Mouse (Mus musculus): ENCODE data around the gene Dgki. TPM values are rescaled to one million over a fixed set of nuclear protein-coding genes. Genes with fewer than 3 reads are reported as not detected.
"Not testable (repeated sequence)": the region's sequence is repeated elsewhere in the genome, so short reads cannot be mapped to it uniquely, and the experiment has no call there.

The Dgki gene
- total RNA-seq, 2 experiments from 2014 or later = 1.4 TPM; not detected in 1

DNA sequence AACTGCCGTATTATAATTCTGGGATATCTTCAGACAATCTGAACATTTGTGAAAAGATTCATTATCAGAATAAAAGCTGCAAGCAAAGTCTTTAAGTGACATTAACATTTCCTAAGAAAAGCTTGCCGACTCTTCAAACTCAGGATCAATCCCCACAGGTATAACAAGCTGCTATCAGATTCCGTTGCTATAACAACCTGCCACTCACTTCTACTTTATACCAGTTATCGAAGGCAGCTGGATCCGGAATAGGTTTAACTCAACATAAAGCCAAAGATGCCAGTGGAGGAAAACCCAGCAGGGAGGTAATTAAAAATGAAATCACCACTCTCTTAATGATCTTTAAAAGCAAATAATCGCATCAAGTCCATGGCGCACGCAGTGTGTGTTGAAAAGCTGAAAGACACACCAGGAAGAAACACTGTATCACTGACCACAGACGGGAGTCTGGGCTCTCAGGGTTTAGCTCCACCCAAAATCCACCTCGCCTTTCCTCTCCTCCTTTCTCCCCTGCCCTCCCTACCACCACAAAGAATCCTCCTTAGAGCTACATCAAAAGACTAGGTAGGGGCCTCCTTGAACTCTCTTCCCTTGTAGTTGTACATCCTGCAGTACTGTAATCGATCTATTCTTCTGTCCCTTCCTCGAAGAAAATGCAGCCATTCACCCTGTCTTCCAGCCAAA lies 128.7 kb downstream of the Dgki start:
- no peak for ATAC-seq (replicated peaks; ENCODE audit: low FRiP score, poor library complexity, severe bottlenecking)

DNA sequence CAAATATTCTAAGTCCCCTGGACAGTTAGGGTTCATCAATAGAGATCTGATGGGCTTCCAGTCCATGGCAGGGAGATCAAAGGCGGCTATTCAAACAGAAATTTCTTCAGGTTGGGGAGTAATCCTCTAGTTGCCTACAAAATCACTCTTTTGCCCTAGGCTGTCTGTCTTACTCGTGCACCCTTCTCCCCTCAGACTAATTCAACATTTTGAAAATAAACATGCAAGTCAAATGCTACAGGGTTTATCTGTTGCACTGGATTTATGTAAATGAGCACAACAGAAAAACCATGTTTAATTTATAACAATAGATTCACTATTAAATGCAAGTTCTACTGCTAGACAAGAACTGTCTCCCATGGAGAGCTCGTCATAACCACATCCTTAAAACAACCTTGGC lies 141.1 kb downstream of the Dgki start:
- ATAC-seq (replicated peaks; ENCODE audit: low FRiP score, poor library complexity, severe bottlenecking) = no peak

DNA sequence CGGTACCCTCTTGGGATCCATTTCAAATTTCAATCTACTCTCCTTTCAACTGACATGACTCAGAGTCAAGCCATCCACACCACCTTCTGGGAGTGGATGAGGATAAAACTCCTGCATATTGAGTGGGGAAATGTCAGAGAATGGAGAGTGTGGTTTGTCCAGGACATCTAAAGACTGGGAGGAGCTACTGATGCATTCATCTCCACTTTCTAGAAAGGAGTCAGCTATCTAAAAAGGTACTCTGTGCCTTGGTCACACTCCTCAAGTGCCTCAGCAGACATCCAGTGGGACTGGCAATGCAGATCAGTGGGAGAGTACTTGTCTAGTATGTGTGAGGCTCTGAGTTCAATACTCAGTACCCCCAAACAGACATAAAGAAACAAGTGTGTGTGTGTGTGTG lies 145.9 kb downstream of the Dgki start:
- no peak for ATAC-seq (replicated peaks; ENCODE audit: low FRiP score, poor library complexity, severe bottlenecking)

DNA sequence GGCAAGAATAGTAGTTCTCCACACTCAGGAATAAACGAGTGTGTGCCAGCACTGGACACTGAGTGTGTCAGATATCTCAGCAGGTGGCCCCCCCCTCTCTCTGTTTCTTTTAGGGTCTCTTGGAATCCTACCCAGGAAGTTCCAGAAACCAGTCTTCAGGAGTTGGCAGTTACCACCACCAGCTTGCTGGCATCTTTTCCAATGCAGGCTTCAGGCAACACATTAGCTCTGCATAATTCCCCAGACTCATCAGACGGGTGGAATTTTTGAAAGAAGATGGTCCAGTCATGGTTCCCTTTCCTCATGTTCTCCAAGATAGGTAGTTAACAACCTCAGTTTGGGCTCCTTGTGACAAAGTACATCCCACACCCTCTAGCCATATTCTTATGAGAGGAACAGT lies 149.5 kb downstream of the Dgki start:
- no peak for ATAC-seq (replicated peaks; ENCODE audit: low FRiP score, poor library complexity, severe bottlenecking)

DNA sequence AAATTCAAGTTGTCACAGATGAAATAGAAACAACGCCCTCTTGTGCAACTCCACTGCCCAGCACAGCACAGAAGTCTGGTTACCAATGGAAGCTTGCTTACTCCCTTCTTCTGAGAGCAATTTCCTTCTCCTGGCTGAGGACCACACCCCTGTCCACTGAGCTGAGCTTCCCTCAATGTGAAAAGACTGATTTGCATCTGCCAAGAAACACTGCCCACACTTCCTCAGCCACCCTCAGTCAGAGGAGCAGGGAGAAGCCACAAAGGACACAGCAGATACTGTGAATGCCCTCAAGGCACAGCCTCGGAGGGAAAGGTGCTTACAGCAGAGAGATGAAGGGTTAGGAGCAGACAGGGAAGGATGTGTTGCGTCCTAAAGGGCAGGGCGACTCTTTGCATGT lies 149.9 kb downstream of the Dgki start:
- no peak for ATAC-seq (replicated peaks; ENCODE audit: low FRiP score, poor library complexity, severe bottlenecking)

DNA sequence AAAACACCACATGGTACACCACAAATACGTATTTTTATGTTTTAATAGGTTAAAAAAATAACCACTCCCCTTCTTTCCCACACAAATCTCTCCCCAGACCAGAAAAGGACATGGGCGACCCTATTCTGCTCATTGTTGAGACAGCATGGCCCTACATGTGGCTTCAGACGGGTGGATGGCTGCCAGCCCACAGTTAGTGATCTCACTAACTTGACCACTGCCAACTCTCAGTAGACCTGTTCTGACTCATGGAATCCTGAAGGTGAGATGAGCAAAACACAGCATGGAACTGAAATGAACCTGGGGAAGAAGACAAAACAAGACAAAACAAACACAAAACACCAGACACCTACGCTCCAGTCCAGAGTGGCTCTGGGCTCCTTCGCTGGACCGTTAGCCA lies 150.8 kb downstream of the Dgki start:
- ATAC-seq (replicated peaks; ENCODE audit: low FRiP score, poor library complexity, severe bottlenecking) = no peak

DNA sequence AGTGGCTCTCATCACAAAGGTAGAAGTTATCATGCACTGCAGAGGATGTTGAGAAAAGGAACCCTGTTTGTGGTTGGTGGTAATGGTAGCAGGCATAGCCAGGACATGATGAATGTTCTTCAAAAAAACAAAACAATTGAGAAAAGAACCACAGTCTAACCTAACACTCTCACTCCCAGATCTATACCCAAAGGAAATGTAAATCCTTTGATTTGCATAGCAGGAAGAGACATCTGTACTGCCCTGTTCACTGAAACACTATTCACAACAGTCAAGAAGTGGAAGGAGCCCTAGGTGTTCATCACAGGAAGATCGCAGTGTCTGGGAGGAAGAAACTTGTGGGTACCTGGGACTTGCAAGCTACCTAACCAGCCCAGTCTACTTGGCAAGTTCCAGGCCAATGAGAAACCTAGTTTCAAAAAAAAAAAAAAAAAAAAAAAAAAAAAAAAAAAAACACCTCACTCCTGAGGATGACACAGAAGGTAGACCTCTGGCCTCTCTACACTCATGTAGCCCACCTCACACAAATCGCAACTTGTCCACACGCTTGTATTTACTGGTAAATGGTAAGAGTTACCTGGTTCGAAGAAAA lies 152.5 kb downstream of the Dgki start:
- no peak for ATAC-seq (replicated peaks; ENCODE audit: low FRiP score, poor library complexity, severe bottlenecking)

DNA sequence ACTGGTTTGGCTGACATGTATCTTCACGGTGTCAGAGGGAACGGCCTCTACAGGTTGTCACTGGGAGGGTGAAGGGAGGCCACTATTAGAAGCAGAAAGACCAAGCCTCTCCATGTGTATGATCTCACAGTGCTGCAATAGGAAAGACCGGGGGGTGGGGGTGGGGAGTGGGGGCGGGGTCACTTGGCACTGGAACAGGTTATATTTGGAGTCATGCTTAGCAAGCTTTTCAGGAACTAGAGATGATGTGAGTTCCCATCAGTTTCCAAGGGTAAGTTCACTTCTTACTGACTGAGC lies 156.2 kb downstream of the Dgki start:
- no peak for ATAC-seq (replicated peaks; ENCODE audit: low FRiP score, poor library complexity, severe bottlenecking)

DNA sequence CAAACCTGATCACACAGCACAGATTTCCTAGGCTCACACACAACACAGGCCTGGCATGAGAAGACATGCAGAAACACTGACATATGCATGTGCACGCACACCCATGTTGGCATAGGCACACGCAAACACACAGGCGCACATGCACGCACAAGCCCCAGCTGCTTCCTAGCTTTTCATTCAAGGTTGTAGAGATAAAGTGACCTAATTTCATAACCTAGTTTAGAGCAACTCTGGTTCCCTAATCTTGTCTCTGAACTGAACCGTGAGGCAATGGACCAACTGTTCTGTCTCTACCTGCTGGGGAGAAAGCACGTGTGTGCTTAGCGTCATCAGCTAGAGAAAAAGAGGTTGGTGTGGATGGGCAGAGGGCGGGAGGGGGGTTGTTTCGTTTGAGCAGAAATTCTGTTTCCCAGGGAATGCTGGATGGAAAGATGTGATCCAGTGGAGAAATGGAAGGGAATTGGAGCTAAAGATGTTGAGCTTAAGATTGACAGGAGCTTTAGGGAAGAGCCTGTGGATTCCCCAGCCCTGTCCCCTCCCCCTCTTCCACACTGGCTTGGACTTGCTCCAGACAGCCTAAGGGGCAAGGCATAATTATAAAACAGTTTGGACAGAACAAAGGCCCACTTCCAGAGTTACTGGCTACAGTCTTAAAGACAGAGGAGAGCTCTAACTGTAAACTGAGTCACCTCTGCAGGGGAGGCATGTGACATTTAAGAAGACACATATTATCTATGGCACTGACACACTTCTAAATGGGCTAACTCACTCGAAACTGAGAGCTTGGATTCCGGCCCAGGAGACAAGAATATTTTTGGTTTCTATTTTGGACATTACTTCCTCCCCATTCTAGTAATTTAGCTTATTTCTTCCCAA lies 156.8 kb downstream of the Dgki start:
- no peak for ATAC-seq (replicated peaks; ENCODE audit: low FRiP score, poor library complexity, severe bottlenecking)

DNA sequence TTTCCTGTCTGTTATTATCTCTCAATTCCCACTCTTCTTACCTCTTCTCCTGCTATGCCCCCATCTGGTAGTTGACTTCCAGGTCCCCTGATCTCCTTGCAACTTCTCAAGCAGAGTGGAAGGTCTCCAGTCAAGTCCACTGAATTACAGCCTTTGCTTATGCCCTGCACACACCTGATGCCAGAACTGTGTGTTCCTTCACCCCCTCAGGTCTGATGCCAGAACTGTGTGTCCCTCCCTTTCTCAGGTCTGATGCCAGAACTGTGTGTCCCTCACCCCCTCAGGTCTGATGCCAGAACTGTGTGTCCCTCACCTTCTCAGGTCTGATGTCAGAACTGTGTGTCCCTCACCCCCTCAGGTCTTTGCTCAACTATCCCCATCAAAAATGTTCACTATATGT lies 161.2 kb downstream of the Dgki start:
- no peak for ATAC-seq (replicated peaks; ENCODE audit: low FRiP score, poor library complexity, severe bottlenecking)

DNA sequence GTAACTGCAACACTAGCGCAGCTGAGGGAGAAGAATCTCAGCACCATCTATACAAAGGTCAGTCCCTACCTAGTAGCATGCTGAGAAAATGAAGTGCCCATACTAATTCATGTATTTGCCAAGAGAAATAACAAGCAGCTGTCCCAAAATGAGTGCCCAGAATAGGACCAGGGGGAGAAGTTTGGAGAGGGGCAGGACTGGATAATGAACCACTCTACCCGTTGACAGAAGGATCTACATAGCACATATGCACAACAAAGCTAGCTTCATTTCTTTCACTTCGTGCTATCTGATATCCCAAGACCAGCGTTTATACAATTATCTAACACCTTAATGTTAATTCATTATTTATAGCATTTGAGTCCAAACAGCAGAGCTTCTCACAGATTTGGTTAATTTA lies 168.7 kb downstream of the Dgki start:
- ATAC-seq (replicated peaks; ENCODE audit: low FRiP score, poor library complexity, severe bottlenecking) = no peak

DNA sequence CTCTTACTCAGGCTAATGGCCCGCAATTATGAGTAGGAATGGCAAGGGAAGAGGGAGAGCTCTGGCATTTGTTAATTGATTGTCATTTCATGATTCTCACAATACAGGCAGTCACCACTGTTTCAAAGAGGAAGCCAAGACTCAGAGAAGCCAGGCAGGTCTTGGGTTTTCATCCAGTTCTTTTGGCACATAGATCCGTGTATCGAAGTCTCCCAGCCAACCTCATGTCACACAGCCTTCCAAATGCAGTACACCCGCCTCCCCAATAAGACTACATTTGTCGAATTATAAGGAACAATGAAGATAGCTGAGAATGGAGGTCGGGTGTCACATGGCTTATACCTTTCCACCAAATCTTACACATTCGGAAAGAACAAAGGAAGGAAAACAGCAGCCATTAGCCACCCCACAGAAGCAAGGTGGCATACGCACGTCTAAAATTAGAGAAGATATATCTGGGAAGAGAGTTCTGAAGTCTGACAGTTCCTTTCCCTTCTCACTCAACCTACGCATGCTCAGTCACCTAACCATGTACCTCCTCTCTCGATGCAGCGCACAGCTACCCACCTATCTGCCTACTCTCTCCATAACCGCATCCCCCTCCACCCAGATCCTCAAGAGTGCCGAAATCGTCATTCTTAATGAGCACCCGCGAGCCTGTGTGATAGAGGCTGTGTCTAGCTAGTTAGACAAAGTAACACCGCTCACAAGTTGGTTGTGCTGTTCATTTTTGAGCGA lies 179.4 kb downstream of the Dgki start:
- ATAC-seq (replicated peaks; ENCODE audit: low FRiP score, poor library complexity, severe bottlenecking) = no peak

DNA sequence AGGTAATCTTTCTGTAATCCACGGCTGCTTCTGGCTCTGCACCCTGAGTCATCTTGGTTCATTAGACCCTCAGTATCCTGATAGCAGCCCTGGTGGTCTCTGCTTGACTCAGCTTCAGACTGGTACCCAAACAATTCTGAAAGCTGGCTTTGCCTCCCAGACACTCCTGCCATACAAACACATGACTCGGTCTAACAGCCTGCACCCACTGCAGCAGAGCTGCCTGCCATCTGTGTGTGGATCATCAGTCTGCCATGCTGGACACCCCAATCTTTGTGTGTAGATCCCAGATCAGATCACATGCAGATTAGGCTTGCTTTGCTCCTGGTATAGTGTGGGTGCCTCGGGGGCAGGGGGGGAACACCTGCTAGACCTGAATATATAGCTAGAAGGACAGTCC lies 180.8 kb downstream of the Dgki start:
- ATAC-seq (replicated peaks; ENCODE audit: low FRiP score, poor library complexity, severe bottlenecking) = no peak

DNA sequence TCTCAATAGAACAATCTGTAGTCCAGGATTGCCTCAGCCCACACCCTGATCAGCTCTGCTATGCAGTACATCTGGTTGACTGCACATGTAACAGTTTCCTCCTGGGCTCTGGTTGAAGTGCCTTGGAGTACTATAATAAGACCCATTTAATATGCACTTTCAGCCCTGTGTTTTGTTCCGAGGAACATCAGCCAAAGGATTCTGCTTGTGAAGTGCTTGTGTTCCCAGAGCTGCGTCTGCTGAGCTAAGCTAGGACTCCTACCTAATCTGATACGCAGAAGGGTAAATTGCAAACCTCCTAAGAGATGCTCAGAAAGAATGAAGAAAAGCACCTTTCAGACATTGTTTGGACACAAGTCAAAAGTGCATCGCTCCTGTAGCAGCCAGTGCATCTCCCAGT lies 186.9 kb downstream of the Dgki start:
- ATAC-seq (replicated peaks; ENCODE audit: low FRiP score, poor library complexity, severe bottlenecking) = no peak

DNA sequence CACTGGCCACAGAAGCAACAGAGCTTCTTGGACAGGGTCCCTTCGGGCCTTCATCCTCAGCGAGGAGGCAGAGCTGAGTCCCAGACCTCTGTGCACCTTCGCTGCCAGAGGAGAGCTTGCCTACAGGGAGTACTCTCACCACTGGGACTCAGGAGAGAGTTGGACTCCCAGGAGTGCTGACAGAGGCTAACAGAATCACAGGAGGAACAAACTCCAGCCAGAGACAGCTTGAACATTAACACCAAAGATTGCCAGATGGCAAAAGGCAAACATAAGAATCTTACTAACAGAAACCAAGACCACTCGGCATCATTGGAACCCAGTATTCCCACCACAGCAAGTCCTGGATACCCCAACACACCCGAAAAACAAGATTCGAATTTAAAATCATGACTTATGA lies 193.7 kb downstream of the Dgki start:
- not testable (repeated sequence) for ATAC-seq (replicated peaks; ENCODE audit: low FRiP score, poor library complexity, severe bottlenecking)

DNA sequence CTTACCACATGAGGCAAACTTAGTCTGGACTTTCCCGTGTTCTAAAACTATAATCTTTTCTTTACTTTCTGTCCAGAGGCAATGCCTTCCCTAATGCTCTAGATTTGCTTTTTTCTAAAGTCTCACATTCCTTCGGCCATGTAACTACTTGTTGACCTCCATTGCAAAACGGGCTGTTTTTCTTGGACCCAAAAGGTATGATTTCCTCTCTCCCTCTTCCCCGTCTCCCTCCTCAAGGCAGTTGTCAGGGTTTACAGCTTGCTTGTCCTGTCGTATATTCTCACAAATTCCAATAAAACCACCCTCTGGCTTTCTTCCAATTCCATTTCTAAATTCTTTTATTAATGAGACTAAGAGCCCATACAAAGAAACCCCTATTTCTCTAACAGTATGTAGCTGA lies 199.6 kb downstream of the Dgki start:
- no peak for ATAC-seq (replicated peaks; ENCODE audit: low FRiP score, poor library complexity, severe bottlenecking)

DNA sequence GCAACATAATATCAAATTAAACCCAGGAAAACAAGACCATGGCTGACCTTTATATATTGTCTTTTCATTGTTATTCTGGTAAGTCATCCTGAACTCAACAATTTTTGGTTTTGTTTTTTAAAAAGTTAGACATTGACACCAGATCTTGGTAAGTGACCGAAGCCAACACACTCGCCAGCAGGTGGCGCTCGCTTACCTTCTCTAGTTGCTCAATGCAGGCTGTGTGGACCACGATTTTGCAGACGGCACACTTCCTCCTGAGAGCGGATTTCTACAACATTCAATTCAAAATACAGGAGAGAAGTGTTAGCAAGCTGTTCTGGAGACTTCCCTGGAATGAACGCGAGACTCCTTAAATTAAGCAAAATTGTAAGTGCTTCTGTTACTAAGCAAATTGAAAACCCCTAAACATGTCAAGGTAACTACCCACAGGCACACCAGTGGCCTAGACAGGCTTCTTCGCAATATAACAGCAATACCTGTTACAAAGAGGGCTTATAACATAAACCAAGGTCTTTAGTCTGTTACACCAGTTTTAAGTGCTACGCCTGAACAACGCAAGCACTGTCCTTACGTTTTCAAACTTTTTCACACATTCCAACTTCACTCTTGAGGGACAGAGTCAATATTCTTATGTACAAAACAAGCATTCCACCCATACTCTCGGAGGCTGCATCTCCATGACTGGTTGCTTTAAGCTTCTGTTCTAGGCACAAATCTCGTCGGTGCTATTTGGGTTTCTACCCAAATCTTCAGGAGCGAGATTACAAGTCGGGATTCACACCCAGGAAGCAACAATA lies 202.4 kb downstream of the Dgki start:
- ATAC-seq (replicated peaks; ENCODE audit: low FRiP score, poor library complexity, severe bottlenecking) = no peak

DNA sequence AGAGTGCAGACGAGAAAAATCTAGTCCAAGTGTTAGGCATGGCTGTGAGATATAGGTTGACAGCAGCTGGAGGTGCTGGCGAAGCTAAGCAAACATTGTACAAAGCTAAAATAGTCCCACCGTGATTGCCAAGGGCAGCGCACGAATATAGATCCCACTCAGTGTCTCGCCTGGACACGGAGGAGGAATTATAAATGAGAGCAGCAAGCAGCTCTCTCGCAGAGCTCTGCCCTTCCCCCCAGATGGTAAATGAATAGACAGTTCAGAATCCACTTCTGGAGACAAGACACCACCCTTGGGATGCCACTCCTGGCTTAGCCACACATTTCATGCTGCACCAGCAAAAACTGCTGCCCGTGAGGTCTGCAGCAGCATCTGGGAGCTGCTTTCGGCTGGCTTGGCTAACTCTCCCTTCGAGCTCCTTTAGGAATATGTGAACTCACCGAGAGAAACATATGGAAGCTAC lies 203.1 kb downstream of the Dgki start:
- ATAC-seq (replicated peaks; ENCODE audit: low FRiP score, poor library complexity, severe bottlenecking) = no peak

DNA sequence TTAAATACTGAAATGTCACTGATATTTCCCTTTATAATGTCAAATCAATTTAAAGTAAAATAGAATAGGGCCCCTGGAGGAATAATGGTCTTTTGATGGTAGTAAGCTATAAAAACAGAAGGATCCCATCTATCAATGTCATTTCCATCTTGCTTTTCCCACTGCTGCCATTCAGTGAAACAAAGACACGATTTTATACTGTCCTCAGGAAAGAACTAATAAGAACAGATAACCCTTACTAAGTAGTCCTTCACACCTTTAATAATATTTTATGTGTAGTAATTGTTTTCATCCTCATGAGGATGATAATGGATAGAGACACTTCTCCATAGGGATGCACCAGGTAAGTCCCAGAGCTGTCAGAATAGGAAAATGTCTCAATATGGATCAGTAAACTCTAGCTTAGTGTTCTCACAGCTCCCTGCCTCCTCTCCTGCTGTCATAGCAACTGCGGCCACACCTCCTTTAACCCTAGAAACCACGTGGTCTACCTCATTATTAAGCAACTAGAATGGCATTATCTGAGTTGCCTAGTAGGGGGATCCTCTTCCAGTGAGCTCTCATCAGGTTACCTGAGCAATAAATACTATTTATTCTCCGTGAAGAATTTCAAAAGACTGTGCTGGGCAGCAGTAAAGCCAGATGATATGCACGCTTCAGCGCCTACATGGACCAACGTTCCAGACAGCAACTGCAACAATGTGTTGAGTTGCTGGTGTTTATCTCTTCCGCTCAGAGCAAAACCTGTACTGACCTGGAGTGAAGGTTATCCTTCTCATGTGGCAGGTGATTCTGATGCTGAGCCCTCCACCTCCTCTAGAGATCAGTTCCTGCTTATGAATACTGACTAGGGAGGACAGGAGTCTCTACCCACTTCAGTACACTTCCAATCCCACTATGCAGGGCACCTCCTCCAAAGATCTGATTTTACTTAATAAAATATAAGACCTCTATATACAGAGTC lies 210.6 kb downstream of the Dgki start:
- no peak for ATAC-seq (replicated peaks; ENCODE audit: low FRiP score, poor library complexity, severe bottlenecking)

Measured in erythroid progenitor cell, adult 5-6 weeks (primary cell).